Comparison of ENCODE assay signal across 8 mouse cellular contexts in the genomic region with DNA sequence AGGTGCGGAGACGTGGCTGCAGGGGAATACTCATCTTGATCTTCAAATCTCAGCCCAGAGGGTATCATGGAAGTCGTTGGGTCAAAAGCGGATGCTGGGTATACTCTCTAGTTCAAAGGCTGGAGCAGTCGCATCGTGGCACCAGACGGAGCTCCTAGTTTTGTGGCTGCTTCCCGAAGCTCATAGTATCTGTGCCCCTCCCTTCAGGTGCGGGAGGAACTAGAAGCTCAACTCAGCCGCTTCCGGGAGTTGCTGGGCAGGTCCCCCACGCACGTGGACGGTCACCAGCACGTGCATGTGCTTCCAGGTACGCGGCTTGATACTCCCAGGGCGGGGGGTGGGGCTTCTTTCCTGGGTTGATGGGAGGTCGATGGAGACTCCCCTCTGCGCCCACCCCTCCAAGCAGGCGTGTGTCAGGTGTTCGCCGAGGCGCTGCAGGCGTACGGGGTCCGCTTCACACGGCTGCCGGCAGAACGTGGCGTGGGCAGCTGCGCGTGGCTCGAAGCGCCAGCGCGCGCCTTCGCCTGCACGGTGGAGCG. TPM values are rescaled to one million over a fixed set of nuclear protein-coding genes. Genes with fewer than 3 reads are reported as not detected.
A peak's percentile ranks its signal among the peaks of the same experiment; 100 is the strongest.
DNase-seq lines count a peak whose midpoint lies in the region; ATAC-seq and TF ChIP-seq lines count a peak whose summit lies in the region.

No protein-coding gene starts in this region.

- H3K4me2 ChIP-seq in hindbrain, embryonic 15.5 days, result peak overlapping the region; percentile 94
- peak overlapping the region; percentile 99 for H3K4me2 ChIP-seq in limb, embryonic 15.5 days
- peak overlapping the region; percentile 88 for H3K4me2 ChIP-seq in midbrain, postnatal 0 days (ENCODE audit: low read depth, low read length, poor library complexity, severe bottlenecking)

- no peak for TF ChIP-seq CTCF in C2C12 (IDR thresholded peaks at IDR 0.05; ENCODE audit: control insufficient read depth, insufficient read depth, insufficient read length)
- TF ChIP-seq CTCF in cortical plate, adult 2 months (IDR thresholded peaks at IDR 0.05; ENCODE audit: extremely low read depth, insufficient read depth, low read length), result no peak
- no peak for TF ChIP-seq CTCF in midbrain, postnatal 0 days (IDR thresholded peaks at IDR 0.05)

- H3K9ac ChIP-seq in hindbrain, embryonic 15.5 days, result peak overlapping the region; percentile 61
- H3K9ac ChIP-seq in limb, embryonic 15.5 days, result peak overlapping the region; percentile 35; the same call in 1 of the 2 replicates
- H3K9ac ChIP-seq in midbrain, postnatal 0 days (replicated peaks; ENCODE audit: low read length, poor library complexity, severe bottlenecking), result peak overlapping the region; percentile 77

- H3K27me3 ChIP-seq in C2C12 (ENCODE audit: control insufficient read depth, insufficient read depth, insufficient read length), result no peaks in the 10 kb centered on the region
- H3K27me3 ChIP-seq in hindbrain, embryonic 15.5 days, result no peaks in the 10 kb centered on the region
- H3K27me3 ChIP-seq in limb, embryonic 15.5 days, result peaks cover 9% of the 10 kb centered on the region
- H3K27me3 ChIP-seq in midbrain, postnatal 0 days (ENCODE audit: insufficient read depth, low read length), result no peaks in the 10 kb centered on the region

- H3K9me3 ChIP-seq in hindbrain, embryonic 15.5 days, result no peaks in the 10 kb centered on the region
- no peaks in the 10 kb centered on the region for H3K9me3 ChIP-seq in limb, embryonic 15.5 days
- H3K9me3 ChIP-seq in midbrain, postnatal 0 days (ENCODE audit: low read length), result no peaks in the 10 kb centered on the region

- no peak for TF ChIP-seq POLR2A in cortical plate, adult 2 months (IDR thresholded peaks at IDR 0.05; ENCODE audit: extremely low read depth, insufficient read depth, low read length)

- H3K4me3 ChIP-seq in C2C12 (ENCODE audit: insufficient read depth, poor library complexity, severe bottlenecking), result peak overlapping the region; percentile 36
- peak overlapping the region; percentile 59 for H3K4me3 ChIP-seq in cortical plate, adult 2 months (ENCODE audit: insufficient read depth, low read length)
- peak overlapping the region; percentile 59 for H3K4me3 ChIP-seq in hindbrain, embryonic 15.5 days
- H3K4me3 ChIP-seq in limb, embryonic 15.5 days, result peak overlapping the region; percentile 60
- peak overlapping the region; percentile 68 for H3K4me3 ChIP-seq in midbrain, postnatal 0 days (ENCODE audit: low read depth, low read length)

- no peaks in the 10 kb centered on the region for H3K79me2 ChIP-seq in C2C12 (ENCODE audit: control insufficient read depth, insufficient read depth)

- H3K27ac ChIP-seq in cortical plate, adult 2 months (ENCODE audit: insufficient read depth, low read length), result no peak overlapping the region
- peak overlapping the region; percentile 67 for H3K27ac ChIP-seq in hindbrain, embryonic 15.5 days (replicated peaks)
- no peak overlapping the region for H3K27ac ChIP-seq in limb, embryonic 15.5 days
- H3K27ac ChIP-seq in midbrain, postnatal 0 days (ENCODE audit: low read depth, low read length), result peak overlapping the region; percentile 80

- WGBS in hindbrain, embryonic 15.5 days, result under 1% methylated on average over 41 of the region's 41 CpGs
- WGBS in limb, embryonic 15.5 days, result 0% methylated on average over 41 of the region's 41 CpGs
- WGBS in midbrain, postnatal 0 days, result under 1% methylated on average over 41 of the region's 41 CpGs

- peak; percentile 68 for ATAC-seq in hindbrain, embryonic 15.5 days (ENCODE audit: low FRiP score, low read depth)
- ATAC-seq in limb, embryonic 15.5 days (ENCODE audit: insufficient number of reproducible peaks, low FRiP score, low TSS enrichment, low read depth), result no peak
- peak; percentile 61 for ATAC-seq in midbrain, postnatal 0 days (ENCODE audit: low FRiP score)

- H3K36me3 ChIP-seq in C2C12 (ENCODE audit: control insufficient read depth, insufficient read depth), result peaks cover 8% of the 10 kb centered on the region
- no peaks in the 10 kb centered on the region; the same call in 1 of the 2 replicates for H3K36me3 ChIP-seq in hindbrain, embryonic 15.5 days
- H3K36me3 ChIP-seq in limb, embryonic 15.5 days, result peaks cover 18% of the 10 kb centered on the region
- H3K36me3 ChIP-seq in midbrain, postnatal 0 days (ENCODE audit: insufficient read depth, low read length), result peaks cover 5% of the 10 kb centered on the region; the same call in 1 of the 2 replicates

- H3ac ChIP-seq in C2C12 (ENCODE audit: control insufficient read depth, insufficient read length, low read depth), result peak overlapping the region; percentile 61

- no peaks in the 10 kb centered on the region for H3K79me3 ChIP-seq in C2C12 (ENCODE audit: low read depth)

- DNase-seq in cerebellum, adult 9-11 months, result peak; percentile 39
- no peak for DNase-seq in cerebellum, adult 11 months
- DNase-seq in midbrain, postnatal 0 days (ENCODE audit: low spot score), result peak; percentile 54
- peak; percentile 47 for DNase-seq in thymus, postnatal 0 days (ENCODE audit: low spot score)

- H3K4me1 ChIP-seq in cortical plate, adult 2 months (ENCODE audit: control insufficient read depth, insufficient read depth, low read length), result no peaks in the 10 kb centered on the region
- peaks cover 21% of the 10 kb centered on the region for H3K4me1 ChIP-seq in hindbrain, embryonic 15.5 days (replicated peaks)
- H3K4me1 ChIP-seq in limb, embryonic 15.5 days, result peaks cover 16% of the 10 kb centered on the region
- peaks cover 3% of the 10 kb centered on the region; the same call in 1 of the 2 replicates for H3K4me1 ChIP-seq in midbrain, postnatal 0 days (ENCODE audit: insufficient read depth, low read length)

TF ChIP-seq in C2C12, 6 proteins besides CTCF, POLR2A, EP300 and RAD21:
- TF ChIP-seq USF1 (IDR thresholded peaks at IDR 0.05; ENCODE audit: low read depth), result no peak
- no peak for TF ChIP-seq MYOG (IDR thresholded peaks at IDR 0.05; ENCODE audit: control insufficient read depth, extremely low read depth, insufficient read length)
- no peak for TF ChIP-seq CEBPB (IDR thresholded peaks at IDR 0.05; ENCODE audit: low read depth)
- no peak for TF ChIP-seq MAX (IDR thresholded peaks at IDR 0.05)
- TF ChIP-seq MYOD1 (IDR thresholded peaks at IDR 0.05; ENCODE audit: control insufficient read depth, insufficient read length, low read depth), result no peak
- TF ChIP-seq FOSL1 (IDR thresholded peaks at IDR 0.05; ENCODE audit: insufficient read depth, low read length, poor library complexity, severe bottlenecking), result no peak

RNA-seq across cellular contexts. Expression of a gene that starts 0.4 kb away (rescaled TPM):
- 0.18 TPM for polyA plus RNA-seq in C2C12 (2012; fragmentation: generic; extraction: Trizol)
- 5.6 and 6.3 TPM in 2 replicates for polyA plus RNA-seq in cortical plate, adult 2 months (2012; rRNA removed)
- polyA plus RNA-seq in hindbrain, embryonic 15.5 days (2015; fragmentation: Nextera tagmentation; extraction: Ambion mirVana), result 3.4 and 4.1 TPM in 2 replicates
- 0.63 and 0.93 TPM in 2 replicates for polyA plus RNA-seq in limb, embryonic 15.5 days (2015; fragmentation: Nextera tagmentation; extraction: Ambion mirVana)
- 9.0 and 9.6 TPM in 2 replicates for total RNA-seq in midbrain, postnatal 0 days (2014; rRNA removed)
- polyA plus RNA-seq in midbrain, postnatal 0 days (2015; fragmentation: Nextera tagmentation; extraction: Ambion mirVana), result 4.3 and 4.4 TPM in 2 replicates
- polyA plus RNA-seq in thymus, postnatal 0 days (2015; fragmentation: Nextera tagmentation; extraction: Ambion mirVana), result 0.73 and 1.3 TPM in 2 replicates

RNA-seq across cellular contexts. Expression of a gene that starts 3.0 kb away (rescaled TPM):
- 5.6 TPM for polyA plus RNA-seq in C2C12 (2012; fragmentation: generic; extraction: Trizol)
- 30.5 and 30.6 TPM in 2 replicates for polyA plus RNA-seq in cortical plate, adult 2 months (2012; rRNA removed)
- 44.3 and 48.1 TPM in 2 replicates for polyA plus RNA-seq in hindbrain, embryonic 15.5 days (2015; fragmentation: Nextera tagmentation; extraction: Ambion mirVana)
- polyA plus RNA-seq in limb, embryonic 15.5 days (2015; fragmentation: Nextera tagmentation; extraction: Ambion mirVana), result 14.0 and 14.3 TPM in 2 replicates
- total RNA-seq in midbrain, postnatal 0 days (2014; rRNA removed), result 60.2 and 60.3 TPM in 2 replicates
- polyA plus RNA-seq in midbrain, postnatal 0 days (2015; fragmentation: Nextera tagmentation; extraction: Ambion mirVana), result 48.9 and 51.8 TPM in 2 replicates
- polyA plus RNA-seq in thymus, postnatal 0 days (2015; fragmentation: Nextera tagmentation; extraction: Ambion mirVana), result 17.2 and 18.7 TPM in 2 replicates

RNA-seq across cellular contexts. Expression of a gene that starts 15.3 kb away (rescaled TPM):
- 41.1 TPM for polyA plus RNA-seq in C2C12 (2012; fragmentation: generic; extraction: Trizol)
- polyA plus RNA-seq in cortical plate, adult 2 months (2012; rRNA removed), result 16.7 and 18.4 TPM in 2 replicates
- 37.4 and 38.3 TPM in 2 replicates for polyA plus RNA-seq in hindbrain, embryonic 15.5 days (2015; fragmentation: Nextera tagmentation; extraction: Ambion mirVana)
- polyA plus RNA-seq in limb, embryonic 15.5 days (2015; fragmentation: Nextera tagmentation; extraction: Ambion mirVana), result 66.9 and 70.1 TPM in 2 replicates
- total RNA-seq in midbrain, postnatal 0 days (2014; rRNA removed), result 8.3 and 18.6 TPM in 2 replicates
- 11.5 and 11.8 TPM in 2 replicates for polyA plus RNA-seq in midbrain, postnatal 0 days (2015; fragmentation: Nextera tagmentation; extraction: Ambion mirVana)
- 74.2 and 113 TPM in 2 replicates for polyA plus RNA-seq in thymus, postnatal 0 days (2015; fragmentation: Nextera tagmentation; extraction: Ambion mirVana)

RNA-seq across cellular contexts. Expression of a gene that starts 22.5 kb away (rescaled TPM):
- polyA plus RNA-seq in C2C12 (2012; fragmentation: generic; extraction: Trizol), result 25.4 TPM
- 1.8 and 2.5 TPM in 2 replicates for polyA plus RNA-seq in cortical plate, adult 2 months (2012; rRNA removed)
- 12.4 and 18.7 TPM in 2 replicates for polyA plus RNA-seq in hindbrain, embryonic 15.5 days (2015; fragmentation: Nextera tagmentation; extraction: Ambion mirVana)
- polyA plus RNA-seq in limb, embryonic 15.5 days (2015; fragmentation: Nextera tagmentation; extraction: Ambion mirVana), result 15.6 and 19.2 TPM in 2 replicates
- 4.3 and 4.5 TPM in 2 replicates for total RNA-seq in midbrain, postnatal 0 days (2014; rRNA removed)
- polyA plus RNA-seq in midbrain, postnatal 0 days (2015; fragmentation: Nextera tagmentation; extraction: Ambion mirVana), result 5.3 and 5.9 TPM in 2 replicates
- 56.5 and 61.3 TPM in 2 replicates for polyA plus RNA-seq in thymus, postnatal 0 days (2015; fragmentation: Nextera tagmentation; extraction: Ambion mirVana)

RNA-seq across cellular contexts. Expression of a gene that starts 36.4 kb away (rescaled TPM):
- 46.0 TPM for polyA plus RNA-seq in C2C12 (2012; fragmentation: generic; extraction: Trizol)
- 108 and 114 TPM in 2 replicates for polyA plus RNA-seq in cortical plate, adult 2 months (2012; rRNA removed)
- polyA plus RNA-seq in hindbrain, embryonic 15.5 days (2015; fragmentation: Nextera tagmentation; extraction: Ambion mirVana), result 142 and 148 TPM in 2 replicates
- polyA plus RNA-seq in limb, embryonic 15.5 days (2015; fragmentation: Nextera tagmentation; extraction: Ambion mirVana), result 130 and 134 TPM in 2 replicates
- total RNA-seq in midbrain, postnatal 0 days (2014; rRNA removed), result 87.0 and 88.2 TPM in 2 replicates
- 100 and 108 TPM in 2 replicates for polyA plus RNA-seq in midbrain, postnatal 0 days (2015; fragmentation: Nextera tagmentation; extraction: Ambion mirVana)
- 148 and 150 TPM in 2 replicates for polyA plus RNA-seq in thymus, postnatal 0 days (2015; fragmentation: Nextera tagmentation; extraction: Ambion mirVana)

Comparison
In these comparisons a context has a peak if more than half of its experiments do, and no peak if none do; other contexts are left out.
1. H3K27ac ChIP-seq: peak in hindbrain, embryonic 15.5 days (single experiment) and midbrain, postnatal 0 days (single experiment); none in cortical plate, adult 2 months (single experiment) and limb, embryonic 15.5 days (single experiment).
2. Peak in every context shown above with its lines, with median percentiles within 50 percentile points of each other: H3K4me3 ChIP-seq, H3K4me2 ChIP-seq and H3K9ac ChIP-seq.